Mouse (Mus musculus) liver, adult 2 months (tissue): ENCODE data around the gene Ust. TPM values are rescaled to one million over a fixed set of nuclear protein-coding genes. Genes with fewer than 3 reads are reported as not detected.

Source experiments
- DNase-seq: peaks from one replicate; pipeline ENCODE4 v3.0.0-alpha.2; 2011; ENCODE audit warnings: low read depth, low spot score; ENCODE audit errors: extremely low read depth
- H3K27ac ChIP-seq: fragments of 200-500 bp; replicated peaks from 2 replicates; pipeline ENCODE4 v1.5.1; 2012; ENCODE audit warnings: low read depth, mild to moderate bottlenecking, control low read depth, inconsistent platforms, low read length; ENCODE audit not compliant: insufficient read depth
- H3K27me3 ChIP-seq: fragments of 200-500 bp; 2 replicates; pipeline ENCODE4 v1.6.1; 2012; ENCODE audit warnings: mild to moderate bottlenecking, moderate library complexity, low read length, inconsistent platforms; ENCODE audit not compliant: control insufficient read depth, insufficient read depth
- H3K36me3 ChIP-seq: fragments of 200-500 bp; 2 replicates; pipeline ENCODE4 v1.6.1; 2012; ENCODE audit warnings: low read length, inconsistent platforms; ENCODE audit not compliant: control insufficient read depth, insufficient read depth
- H3K4me1 ChIP-seq: fragments of 200-500 bp; 2 replicates; pipeline ENCODE4 v1.6.1; 2011; ENCODE audit warnings: low read length; ENCODE audit not compliant: control insufficient read depth, insufficient read depth
- H3K4me3 ChIP-seq: fragments of 200-500 bp; 2 replicates; pipeline ENCODE4 v1.5.1; 2011; ENCODE audit warnings: low read depth, mild to moderate bottlenecking, control low read depth, low read length, moderate library complexity; ENCODE audit not compliant: insufficient read depth
- H3K79me2 ChIP-seq: fragments of 200-500 bp; 2 replicates; pipeline ENCODE4 v1.6.1; 2012; ENCODE audit warnings: inconsistent platforms, mild to moderate bottlenecking, low read length, moderate library complexity; ENCODE audit not compliant: control insufficient read depth, insufficient read depth
- H3K9ac ChIP-seq: fragments of 200-500 bp; 2 replicates; pipeline ENCODE4 v1.6.1; 2012; ENCODE audit warnings: low read depth, mild to moderate bottlenecking, control low read depth, inconsistent platforms, low read length
- CTCF ChIP-seq: fragments of 200-500 bp; IDR thresholded peaks from 2 replicates; pipeline ENCODE4 v1.5.1; 2011; ENCODE audit warnings: low read depth, low read length, control low read depth
- POLR2A ChIP-seq: fragments of 200-500 bp; IDR thresholded peaks from 2 replicates; pipeline ENCODE4 v1.6.1; 2011; ENCODE audit warnings: low read length, control low read depth; ENCODE audit not compliant: insufficient read depth; ENCODE audit errors: extremely low read depth
- WGBS: fragments of 180-500 bp; shearing (Covaris S2); methylation state at CpG from one replicate; pipeline ENCODE4 v1.1.7; 2018; 5-methylcytosine and 5-hydroxymethylcytosine counted together
- polyA plus RNA-seq: library from polyadenylated mRNA; depleted of rRNA; stranded (reverse); fragments of >200 nt; gene quantifications from 2 replicates; pipeline ENCODE4 v1.2.3, GENCODE M21; 2012
- total RNA-seq: library from RNA; depleted of rRNA; stranded (reverse); fragments of >200 nt; gene quantifications from 2 replicates; pipeline ENCODE4 v1.2.3, GENCODE M21; 2014

Gene Ust
- total and polyA plus RNA-seq, 2 experiments: 0.27 to 0.46 TPM

DNA sequence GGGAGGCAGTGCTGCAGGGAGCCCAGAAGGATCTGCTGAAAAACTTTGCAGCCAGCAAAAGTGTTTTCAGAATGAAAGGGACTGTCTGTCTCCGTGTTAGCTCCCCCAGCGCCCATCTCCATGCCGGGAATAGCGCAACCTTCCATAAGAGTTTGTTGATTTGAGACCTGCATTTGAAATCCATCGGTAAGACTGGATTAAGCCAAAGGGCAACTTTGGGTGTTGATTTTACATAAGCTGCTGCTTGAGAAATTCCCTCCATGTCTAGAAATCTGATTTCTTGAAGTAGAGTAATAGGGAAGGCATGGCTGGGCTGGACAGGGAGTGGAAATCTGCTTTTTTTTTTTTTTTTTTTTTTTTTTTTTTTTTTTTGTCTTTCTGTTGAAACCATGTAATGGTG lies 306.9 kb downstream of the Ust start:
- Histone ChIP-seq H3K4me3 (no peak overlapping the region), H3K9ac (no peak overlapping the region), H3K27ac (no peak overlapping the region), H3K27me3 (no peaks in the 10 kb centered on the region), H3K4me1 (no peaks in the 10 kb centered on the region), H3K79me2 (no peaks in the 10 kb centered on the region), H3K36me3 (no peaks in the 10 kb centered on the region)
- no peak for TF ChIP-seq CTCF
- TF ChIP-seq POLR2A: no peak
- DNase-seq: no peak
- WGBS: 95% methylated on average over 5 of the region's 5 CpGs

GRCm38 (mm10) chr10:8210366-8210765 lies 308.3 kb downstream of the Ust start:
- no peak for TF ChIP-seq CTCF

DNA sequence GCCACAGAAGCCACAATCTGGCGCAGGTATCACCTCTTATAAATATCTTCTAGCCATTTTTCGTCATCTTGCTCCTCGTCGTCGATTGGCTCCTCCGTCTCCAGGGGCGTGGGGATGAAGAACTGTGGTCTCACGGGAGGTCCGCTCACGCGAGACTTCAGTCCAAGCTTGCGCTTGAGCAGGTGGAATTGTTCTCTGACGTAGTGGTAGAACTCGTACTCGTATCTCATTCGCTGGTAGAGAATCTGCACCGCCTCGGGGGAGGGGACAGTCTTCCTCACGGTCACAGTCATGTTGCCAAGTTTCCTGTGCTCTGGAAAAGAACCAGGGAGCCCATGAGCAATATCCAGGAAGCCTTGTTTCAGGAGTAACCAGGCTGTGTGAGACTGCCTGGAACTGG lies 311.3 kb downstream of the Ust start:
- Histone ChIP-seq H3K4me1 (no peaks in the 10 kb centered on the region), H3K36me3 (no peaks in the 10 kb centered on the region), H3K27ac (no peak overlapping the region), H3K9ac (no peak overlapping the region), H3K79me2 (no peaks in the 10 kb centered on the region), H3K4me3 (no peak overlapping the region), H3K27me3 (no peaks in the 10 kb centered on the region)
- DNase-seq: no peak
- WGBS: 95% methylated on average over 19 of the region's 19 CpGs
- TF ChIP-seq POLR2A (no peak), CTCF (no peak)

More at GRCm38 (mm10) chr10:8210366-8210765, 308.3 kb downstream of the Ust start:
- Histone ChIP-seq H3K4me1 (no peaks in the 10 kb centered on the region), H3K79me2 (no peaks in the 10 kb centered on the region), H3K27me3 (no peaks in the 10 kb centered on the region), H3K36me3 (no peaks in the 10 kb centered on the region), H3K4me3 (no peak overlapping the region), H3K9ac (no peak overlapping the region), H3K27ac (no peak overlapping the region)
- no peak for DNase-seq
- 93% methylated on average over 3 of the region's 3 CpGs for WGBS

DNA sequence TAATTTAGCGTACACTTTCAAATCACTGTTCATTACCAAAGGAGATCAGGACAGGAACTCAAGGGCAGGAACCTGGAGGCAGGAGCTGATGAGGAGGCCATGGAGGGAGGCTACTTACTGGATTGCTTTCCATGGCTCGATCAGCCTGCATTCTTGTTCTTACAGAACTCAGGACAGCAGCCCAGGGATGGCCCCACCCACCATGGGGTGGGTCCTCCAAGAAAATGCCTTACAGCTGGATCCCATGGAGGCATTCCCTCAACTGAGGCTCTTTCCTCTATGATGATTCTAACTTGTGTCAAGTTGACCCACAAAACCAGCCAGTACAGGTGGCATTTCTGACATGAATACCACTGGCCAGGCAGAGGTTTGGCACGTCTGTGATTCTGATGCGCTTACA lies 314.9 kb downstream of the Ust start:
- no peak for DNase-seq
- no peaks in the 10 kb centered on the region for H3K27me3 ChIP-seq
- 80% methylated on average over 4 of the region's 4 CpGs for WGBS
- no peaks in the 10 kb centered on the region for H3K4me1 ChIP-seq
- no peak overlapping the region for H3K9ac ChIP-seq
- no peak overlapping the region for H3K27ac ChIP-seq
- TF ChIP-seq POLR2A (no peak), CTCF (no peak)
- no peak overlapping the region for H3K4me3 ChIP-seq
- no peaks in the 10 kb centered on the region for H3K79me2 ChIP-seq
- no peaks in the 10 kb centered on the region for H3K36me3 ChIP-seq

DNA sequence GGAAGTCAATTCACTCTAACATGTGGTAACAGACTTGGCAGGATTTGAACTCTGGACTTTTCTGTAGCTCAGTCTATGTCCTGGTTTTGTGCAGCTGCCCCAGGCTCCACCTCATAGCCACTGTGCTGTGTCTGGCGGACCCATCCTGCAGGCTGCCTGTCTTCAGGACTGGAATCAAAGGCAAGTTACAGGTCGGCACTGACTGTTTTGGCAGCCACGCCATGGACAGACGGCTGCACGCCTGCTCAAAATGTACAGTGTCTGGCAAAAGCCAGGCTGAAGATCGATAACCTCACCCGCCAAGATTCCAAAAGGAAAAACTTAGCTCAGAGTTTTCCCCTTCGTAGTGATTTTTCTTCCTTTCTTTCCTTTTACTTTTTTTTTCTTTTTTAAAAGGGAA lies 318.8 kb downstream of the Ust start:
- Histone ChIP-seq H3K27me3 (no peaks in the 10 kb centered on the region), H3K4me3 (no peak overlapping the region), H3K27ac (no peak overlapping the region), H3K4me1 (peaks cover 3% of the 10 kb centered on the region; the same call in 1 of the 2 replicates), H3K9ac (no peak overlapping the region), H3K79me2 (no peaks in the 10 kb centered on the region), H3K36me3 (no peaks in the 10 kb centered on the region)
- WGBS: 80% methylated on average over 8 of the region's 8 CpGs
- DNase-seq: no peak
- TF ChIP-seq POLR2A (no peak), CTCF (no peak)

- TF ChIP-seq CTCF: no peak
- no peak overlapping the region for H3K9ac ChIP-seq
- DNase-seq: no peak
- WGBS: 93% methylated on average over 9 of the region's 9 CpGs
- no peaks in the 10 kb centered on the region for H3K79me2 ChIP-seq
- H3K4me1 ChIP-seq: peaks cover 3% of the 10 kb centered on the region; the same call in 1 of the 2 replicates
- H3K27ac ChIP-seq: no peak overlapping the region
- H3K27me3 ChIP-seq: no peaks in the 10 kb centered on the region
- no peak overlapping the region for H3K4me3 ChIP-seq
- H3K36me3 ChIP-seq: no peaks in the 10 kb centered on the region
These were observed 319.4 kb downstream of the Ust start for GRCm38 (mm10) chr10:8199026-8199756.
